Mouse (Mus musculus): Measurements from ENCODE around the gene Acss1. TPM values are rescaled to one million over a fixed set of nuclear protein-coding genes. Genes with fewer than 3 reads are reported as not detected.

Acss1 gene
- polyA plus RNA-seq, 1 experiment: 9.4 TPM

DNA sequence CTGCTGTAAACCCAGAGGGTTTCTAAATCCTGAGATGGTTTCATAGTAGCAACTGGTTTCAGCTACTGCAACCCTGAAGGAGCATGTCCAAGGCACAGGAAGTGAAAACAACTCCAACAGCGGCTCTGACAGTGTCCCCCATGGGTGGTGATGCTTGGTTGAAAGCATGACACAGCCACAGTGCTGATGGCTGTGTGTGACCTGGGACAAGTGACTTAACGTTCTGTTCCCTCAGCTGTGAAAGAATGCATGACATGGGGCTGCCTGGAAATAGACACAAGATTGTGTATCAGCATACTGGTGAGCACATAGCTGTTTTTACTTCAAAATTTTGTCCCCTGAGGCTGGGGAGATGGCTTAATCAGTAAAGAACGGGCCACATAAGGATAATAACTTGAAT is 46.6 kb downstream of the Acss1 start:
- H3K4me1 ChIP-seq (ENCODE audit: control insufficient read depth, insufficient read depth, low read length): peaks cover 6% of the 10 kb centered on the region
- H3K27ac ChIP-seq (ENCODE audit: insufficient read depth, low read depth, low read length): no peak overlapping the region
- TF ChIP-seq POLR2A (IDR thresholded peaks at IDR 0.05; ENCODE audit: borderline replicate concordance, low read depth, low read length) (no peak), CTCF (IDR thresholded peaks at IDR 0.05; ENCODE audit: low read depth, low read length) (no peak)
- no peak overlapping the region for H3K4me3 ChIP-seq (ENCODE audit: insufficient read depth, low read length)

DNA sequence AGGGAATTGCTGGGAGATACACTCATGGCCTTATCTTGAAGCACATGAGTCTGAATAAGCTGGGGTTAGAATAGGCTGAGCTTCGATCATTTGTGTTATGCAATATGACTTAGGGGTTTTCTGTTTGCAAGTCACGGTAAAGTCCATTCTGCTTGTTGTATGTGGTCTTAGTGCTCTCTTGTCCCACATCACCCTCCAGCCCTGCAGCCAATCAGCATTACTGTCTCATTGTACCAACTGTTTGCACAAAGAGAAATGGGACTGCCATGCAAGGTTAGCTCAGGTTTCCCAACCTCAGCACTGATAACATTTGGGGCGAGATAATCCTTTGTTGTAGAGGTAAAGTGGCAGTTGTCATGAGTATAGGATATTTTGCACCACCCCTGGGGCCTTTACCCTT is 58.2 kb downstream of the Acss1 start:
- TF ChIP-seq POLR2A (IDR thresholded peaks at IDR 0.05; ENCODE audit: borderline replicate concordance, low read depth, low read length) (no peak), CTCF (IDR thresholded peaks at IDR 0.05; ENCODE audit: low read depth, low read length) (no peak)
- H3K4me1 ChIP-seq (ENCODE audit: control insufficient read depth, insufficient read depth, low read length): peaks cover 9% of the 10 kb centered on the region
- H3K27ac ChIP-seq (ENCODE audit: insufficient read depth, low read depth, low read length): no peak overlapping the region
- no peak overlapping the region for H3K4me3 ChIP-seq (ENCODE audit: insufficient read depth, low read length)

DNA sequence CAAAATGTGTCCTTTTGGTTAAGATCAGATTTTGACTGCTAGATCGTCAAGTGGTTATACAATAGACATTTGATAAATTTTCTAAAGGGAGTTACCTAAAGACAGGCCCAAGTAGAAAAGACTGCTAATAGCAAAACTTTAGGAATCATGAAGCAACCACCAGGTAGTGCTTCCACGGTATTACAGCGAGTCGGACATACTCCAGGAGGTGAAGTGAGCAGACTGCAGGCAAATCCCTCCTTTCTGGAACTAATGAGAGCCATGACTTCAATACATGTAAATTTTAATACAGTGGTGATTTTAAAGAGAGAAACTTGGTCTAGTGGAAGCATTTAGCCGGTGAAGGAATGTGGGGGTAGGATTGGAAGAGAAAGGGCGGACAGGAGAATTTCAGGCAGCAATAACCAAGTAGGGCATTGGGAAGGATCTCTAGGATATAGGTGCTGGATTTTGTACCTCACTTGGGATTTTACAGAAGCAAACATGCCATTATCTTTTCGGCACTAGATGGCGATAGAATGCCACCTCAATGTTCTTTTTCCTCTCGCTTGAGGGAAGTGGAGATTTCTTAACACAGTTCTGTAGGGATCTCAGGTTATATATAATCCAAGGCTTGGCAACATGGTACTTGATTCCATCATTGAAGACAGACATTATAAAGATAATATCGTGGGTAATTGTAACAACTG is 59.3 kb downstream of the Acss1 start:
- no peak for TF ChIP-seq POLR2A (IDR thresholded peaks at IDR 0.05; ENCODE audit: borderline replicate concordance, low read depth, low read length)
- TF ChIP-seq CTCF (IDR thresholded peaks at IDR 0.05; ENCODE audit: low read depth, low read length): no peak
- Histone ChIP-seq H3K4me1 (ENCODE audit: control insufficient read depth, insufficient read depth, low read length) (peaks cover 9% of the 10 kb centered on the region), H3K4me3 (ENCODE audit: insufficient read depth, low read length) (peak overlapping the region; percentile 85), H3K27ac (ENCODE audit: insufficient read depth, low read depth, low read length) (0 out of 2 replicates have a peak overlapping the region, but pooled peaks have one; percentile 24)

DNA sequence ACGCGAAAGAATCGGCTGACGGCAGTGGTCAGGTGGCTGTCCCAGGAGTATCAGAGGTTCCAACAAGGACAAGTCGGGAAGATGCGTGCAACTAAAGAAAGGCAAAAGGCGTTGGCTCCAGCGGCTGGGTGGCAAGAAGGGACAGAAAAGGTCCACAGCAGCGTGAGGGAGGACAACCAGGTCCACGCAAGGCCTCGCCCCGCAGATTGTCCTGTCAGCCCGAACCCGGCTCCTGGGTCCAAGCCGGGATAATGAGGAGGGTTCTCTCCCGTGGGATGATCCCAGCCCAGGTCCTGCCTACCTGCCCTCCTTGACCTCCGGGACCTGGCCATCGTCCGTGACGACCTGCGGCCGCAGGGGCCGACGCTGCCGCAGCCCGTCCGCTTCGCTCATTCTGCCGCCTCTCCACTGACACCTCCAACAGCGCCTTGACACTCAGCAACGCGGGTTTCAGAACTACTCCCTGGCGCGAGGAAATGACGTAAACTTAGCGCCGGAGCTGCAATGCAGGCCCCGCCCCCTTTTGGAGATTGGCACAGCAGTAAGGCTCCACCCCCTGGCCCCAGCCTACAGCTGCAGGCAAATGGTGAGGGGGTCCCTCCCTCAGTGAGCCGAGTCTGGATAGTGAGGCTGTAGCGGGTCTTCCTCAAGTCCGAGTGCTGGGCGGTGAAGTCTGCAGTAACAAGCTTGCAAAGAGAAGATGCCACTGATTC is 60.1 kb downstream of the Acss1 start, which contains the start of gene Apmap:
Apmap (minus strand) TSS at position 481 of the 713 bp plus-strand sequence.
- H3K27ac ChIP-seq (ENCODE audit: insufficient read depth, low read depth, low read length): 0 out of 2 replicates have a peak within 1 kb of the TSS, but pooled peaks have one; percentile 24
- peak within 1 kb of the TSS; percentile 85 for H3K4me3 ChIP-seq (ENCODE audit: insufficient read depth, low read length)
- peaks cover 9% of the 10 kb centered on the region for H3K4me1 ChIP-seq (ENCODE audit: control insufficient read depth, insufficient read depth, low read length)
- TF ChIP-seq CTCF (IDR thresholded peaks at IDR 0.05; ENCODE audit: low read depth, low read length): no peak
- TF ChIP-seq POLR2A (IDR thresholded peaks at IDR 0.05; ENCODE audit: borderline replicate concordance, low read depth, low read length): peak; percentile 77; the same call in 1 of the 2 replicates

DNA sequence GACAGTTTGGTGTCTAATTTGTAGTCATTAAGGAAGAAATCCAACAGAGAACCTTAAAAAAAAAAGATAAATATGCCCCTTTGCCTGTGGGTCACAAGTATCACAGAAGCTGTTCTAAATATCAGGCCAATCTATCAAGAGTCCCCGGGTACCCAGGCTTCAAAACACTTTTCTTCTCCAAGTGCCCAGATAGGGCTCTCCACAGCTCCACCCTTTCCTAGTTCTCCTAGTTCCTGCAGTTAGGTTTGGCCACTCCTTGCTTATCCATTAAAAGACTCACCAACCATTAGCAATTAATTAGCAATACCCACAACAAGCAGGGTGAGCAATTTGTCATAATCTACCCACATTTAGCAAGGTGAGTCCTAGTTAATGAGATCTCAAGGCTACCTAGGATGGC is 61.2 kb downstream of the Acss1 start:
- H3K4me3 ChIP-seq (ENCODE audit: insufficient read depth, low read length): no peak overlapping the region
- TF ChIP-seq POLR2A (IDR thresholded peaks at IDR 0.05; ENCODE audit: borderline replicate concordance, low read depth, low read length) (no peak), CTCF (IDR thresholded peaks at IDR 0.05; ENCODE audit: low read depth, low read length) (no peak)
- peaks cover 9% of the 10 kb centered on the region for H3K4me1 ChIP-seq (ENCODE audit: control insufficient read depth, insufficient read depth, low read length)
- H3K27ac ChIP-seq (ENCODE audit: insufficient read depth, low read depth, low read length): no peak overlapping the region

DNA sequence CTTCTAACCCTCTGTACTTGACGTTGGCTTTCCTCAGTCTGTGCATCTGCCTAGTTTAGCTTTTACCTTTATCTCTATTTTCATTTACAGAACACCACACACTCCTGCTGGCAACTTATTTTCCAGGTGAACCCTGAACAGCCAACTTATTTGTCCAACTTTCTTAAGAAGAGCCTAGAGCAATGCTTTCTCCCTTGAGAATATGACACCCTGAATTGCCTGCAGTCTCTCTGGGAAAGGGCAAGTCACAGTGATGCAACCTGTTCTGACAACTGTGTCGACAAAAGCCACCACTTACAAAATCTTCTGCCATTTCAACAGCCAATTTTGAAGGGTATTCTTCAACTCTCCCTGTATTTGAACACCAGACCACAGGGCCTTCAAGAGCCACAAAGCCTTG is 63.5 kb downstream of the Acss1 start:
- peaks cover 9% of the 10 kb centered on the region for H3K4me1 ChIP-seq (ENCODE audit: control insufficient read depth, insufficient read depth, low read length)
- no peak overlapping the region for H3K27ac ChIP-seq (ENCODE audit: insufficient read depth, low read depth, low read length)
- TF ChIP-seq CTCF (IDR thresholded peaks at IDR 0.05; ENCODE audit: low read depth, low read length) (no peak), POLR2A (IDR thresholded peaks at IDR 0.05; ENCODE audit: borderline replicate concordance, low read depth, low read length) (no peak)
- no peak overlapping the region for H3K4me3 ChIP-seq (ENCODE audit: insufficient read depth, low read length)

GRCm38 (mm10) chr2:150602166-150602565 is 66.1 kb downstream of the Acss1 start:
- TF ChIP-seq POLR2A (IDR thresholded peaks at IDR 0.05; ENCODE audit: borderline replicate concordance, low read depth, low read length) (no peak), CTCF (IDR thresholded peaks at IDR 0.05; ENCODE audit: low read depth, low read length) (no peak)
- no peak overlapping the region for H3K27ac ChIP-seq (ENCODE audit: insufficient read depth, low read depth, low read length)

DNA sequence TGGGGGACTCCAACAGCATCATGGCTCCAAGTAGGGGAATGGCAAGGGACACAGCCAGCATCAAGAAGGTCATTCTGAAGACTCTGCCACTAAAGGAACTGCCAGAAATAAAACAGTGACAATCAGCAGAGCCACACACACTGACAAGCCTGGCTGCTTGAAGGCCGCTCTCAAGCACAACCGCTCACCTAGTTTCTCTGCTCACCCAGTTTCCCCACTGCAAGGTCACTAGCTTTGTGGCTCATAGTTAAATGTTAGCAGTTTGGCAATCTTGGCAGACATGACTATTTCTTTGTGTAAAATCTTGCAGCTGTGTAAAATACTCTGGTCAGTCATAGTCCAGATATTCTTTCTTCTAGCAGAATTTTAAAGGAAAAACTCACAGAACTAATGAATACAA is 68.0 kb downstream of the Acss1 start:
- Histone ChIP-seq H3K4me1 (ENCODE audit: control insufficient read depth, insufficient read depth, low read length) (no peaks in the 10 kb centered on the region), H3K27ac (ENCODE audit: insufficient read depth, low read depth, low read length) (no peak overlapping the region), H3K4me3 (ENCODE audit: insufficient read depth, low read length) (no peak overlapping the region)
- no peak for TF ChIP-seq CTCF (IDR thresholded peaks at IDR 0.05; ENCODE audit: low read depth, low read length)
- TF ChIP-seq POLR2A (IDR thresholded peaks at IDR 0.05; ENCODE audit: borderline replicate concordance, low read depth, low read length): no peak

More at GRCm38 (mm10) chr2:150602166-150602565, 66.1 kb downstream of the Acss1 start:
- Histone ChIP-seq H3K4me3 (ENCODE audit: insufficient read depth, low read length) (no peak overlapping the region), H3K4me1 (ENCODE audit: control insufficient read depth, insufficient read depth, low read length) (peaks cover 5% of the 10 kb centered on the region)

GRCm38 (mm10) chr2:150595411-150596190 is 72.7 kb downstream of the Acss1 start:
- no peak overlapping the region for H3K4me3 ChIP-seq (ENCODE audit: insufficient read depth, low read length)
- H3K4me1 ChIP-seq (ENCODE audit: control insufficient read depth, insufficient read depth, low read length): no peaks in the 10 kb centered on the region
- TF ChIP-seq CTCF (IDR thresholded peaks at IDR 0.05; ENCODE audit: low read depth, low read length): no peak
- no peak for TF ChIP-seq POLR2A (IDR thresholded peaks at IDR 0.05; ENCODE audit: borderline replicate concordance, low read depth, low read length)
- no peak overlapping the region for H3K27ac ChIP-seq (ENCODE audit: insufficient read depth, low read depth, low read length)

Data from bone marrow macrophage, adult 2 months (primary cell).